Mouse (Mus musculus) spleen, embryonic (tissue): ENCODE data around the gene Tssk3.
"Not testable (repeated sequence)": the region's sequence is repeated elsewhere in the genome, so short reads cannot be mapped to it uniquely, and the experiment has no call there.

ENCODE experiments used
- CTCF ChIA-PET: fragments of 350-600 bp; sonication (Branson Sonifier 250); formaldehyde crosslinking; loops from one replicate; lab custom pipeline; 2022; lab: Charles Lee

Tssk3 gene

GRCm38 (mm10) chr4:129502327-129502888 is 11.6 kb upstream of the Tssk3 start:
- CTCF ChIA-PET, result interaction anchor here (0.7 kb wide), 1 partner anchor 68 kb away, joined by 4 read pairs; no protein-coding TSS in a partner anchor

GRCm38 (mm10) chr4:129500607-129501566 is 10.1 kb upstream of the Tssk3 start:
- CTCF ChIA-PET, result interaction anchor here (0.7 kb wide), 1 partner anchor 99 kb away, joined by 18 read pairs; no protein-coding TSS in a partner anchor

GRCm38 (mm10) chr4:129500017-129500416 is 9.2 kb upstream of the Tssk3 start:
- CTCF ChIA-PET, result no interaction called here

- CTCF ChIA-PET, result no interaction called here
Observed at GRCm38 (mm10) chr4:129498941-129499340, 8.1 kb upstream of the Tssk3 start.

GRCm38 (mm10) chr4:129496631-129497030 is 5.8 kb upstream of the Tssk3 start:
- CTCF ChIA-PET, result no interaction called here

GRCm38 (mm10) chr4:129495672-129496562 is 5.1 kb upstream of the Tssk3 start:
- CTCF ChIA-PET, result interaction anchor here (1.1 kb wide), 1 partner anchor 34 kb away, joined by 3 read pairs; the partner anchor contains the start of gene Bsdc1

- CTCF ChIA-PET, result interaction anchor here (1.1 kb wide), 1 partner anchor 33 kb away, joined by 3 read pairs; the partner anchor contains the start of gene Bsdc1
Observed at GRCm38 (mm10) chr4:129494681-129495080, 3.9 kb upstream of the Tssk3 start.

GRCm38 (mm10) chr4:129481090-129481489 is 9.7 kb downstream of the Tssk3 start:
- CTCF ChIA-PET, result no interaction called here

GRCm38 (mm10) chr4:129479863-129480262 is 11.0 kb downstream of the Tssk3 start:
- CTCF ChIA-PET, result no interaction called here

GRCm38 (mm10) chr4:129476047-129476446 is 14.8 kb downstream of the Tssk3 start:
- CTCF ChIA-PET, result no interaction called here

- CTCF ChIA-PET, result no interaction called here
Observed at GRCm38 (mm10) chr4:129464286-129464815, 26.5 kb downstream of the Tssk3 start.

- CTCF ChIA-PET, result no interaction called here
Observed at GRCm38 (mm10) chr4:129463097-129464059, 27.4 kb downstream of the Tssk3 start.

GRCm38 (mm10) chr4:129462118-129462517 is 28.7 kb downstream of the Tssk3 start:
- CTCF ChIA-PET, result interaction anchor here (1.0 to 1.9 kb wide), 3 partner anchors 33 to 163 kb away, joined by 3 to 5 read pairs (median 3); no protein-coding TSS in a partner anchor

GRCm38 (mm10) chr4:129461183-129461960 is 29.4 kb downstream of the Tssk3 start, which contains the start of gene Bsdc1:
Gene Bsdc1 (plus strand): TSS chr4:129461581.
- CTCF ChIA-PET, result interaction anchor here (0.5 to 1.9 kb wide), 5 partner anchors 9 to 164 kb away, joined by 3 to 16 read pairs (median 3); no protein-coding TSS in a partner anchor

- CTCF ChIA-PET, result interaction anchor here (0.5 to 1.9 kb wide), 3 partner anchors 8 to 165 kb away, joined by 3 to 16 read pairs (median 5); no protein-coding TSS in a partner anchor
Observed at GRCm38 (mm10) chr4:129460827-129461182, 30.0 kb downstream of the Tssk3 start.

- CTCF ChIA-PET, result no interaction called here
Observed at GRCm38 (mm10) chr4:129459726-129460125, 31.1 kb downstream of the Tssk3 start.

GRCm38 (mm10) chr4:129457311-129457710 is 33.5 kb downstream of the Tssk3 start:
- CTCF ChIA-PET, result not testable (repeated sequence)

GRCm38 (mm10) chr4:129456126-129456525 is 34.7 kb downstream of the Tssk3 start:
- CTCF ChIA-PET, result no interaction called here

GRCm38 (mm10) chr4:129455265-129455664 is 35.6 kb downstream of the Tssk3 start:
- CTCF ChIA-PET, result interaction anchor here (0.9 to 1.1 kb wide), 2 partner anchors 32 to 106 kb away, joined by 3 read pairs; no protein-coding TSS in a partner anchor
